Mouse (Mus musculus) E14TG2a.4 (cell line): ENCODE results near the gene C1qtnf7.

Source experiments
- H3K27me3 ChIP-seq: 2 replicates; pipeline ENCODE4 v1.6.1; 2014; ENCODE audit warnings: low read length, control low read depth; ENCODE audit not compliant: insufficient read depth
- H3K36me3 ChIP-seq: 2 replicates; pipeline ENCODE4 v1.6.1; 2014; ENCODE audit warnings: low read length, control low read depth; ENCODE audit not compliant: insufficient read depth
- H3K4me1 ChIP-seq: replicated peaks from 2 replicates; pipeline ENCODE4 v1.6.1; 2014; ENCODE audit warnings: low read depth, low read length, control low read depth
- H3K4me3 ChIP-seq: replicated peaks from 2 replicates; pipeline ENCODE4 v1.5.1; 2014; ENCODE audit warnings: mild to moderate bottlenecking, low read length
- H3K9me3 ChIP-seq: 2 replicates; pipeline ENCODE4 v1.6.1; 2014; ENCODE audit warnings: low read length, control low read depth
- CTCF ChIP-seq: conservative IDR thresholded peaks from 2 replicates; pipeline ENCODE4 v1.5.1; 2014; ENCODE audit warnings: low read length
- NANOG ChIP-seq: IDR thresholded peaks from 2 replicates; pipeline ENCODE4 v1.6.1; 2014; ENCODE audit warnings: borderline replicate concordance, low read length, mixed read lengths
- POU5F1 ChIP-seq: IDR thresholded peaks from 2 replicates; pipeline ENCODE4 v1.6.1; 2014; ENCODE audit warnings: low read length, borderline replicate concordance

The C1qtnf7 gene

GRCm38 (mm10) chr5:43603559-43603958, 88.2 kb downstream of the C1qtnf7 start:
- Histone ChIP-seq H3K9me3 (no peaks in the 10 kb centered on the region), H3K4me3 (no peak overlapping the region), H3K4me1 (no peaks in the 10 kb centered on the region), H3K36me3 (no peaks in the 10 kb centered on the region), H3K27me3 (no peaks in the 10 kb centered on the region)
- TF ChIP-seq POU5F1 = no peak
- TF ChIP-seq NANOG = no peak
- no peak for TF ChIP-seq CTCF

GRCm38 (mm10) chr5:43608073-43608472, 92.7 kb downstream of the C1qtnf7 start:
- no peaks in the 10 kb centered on the region for H3K36me3 ChIP-seq

DNA sequence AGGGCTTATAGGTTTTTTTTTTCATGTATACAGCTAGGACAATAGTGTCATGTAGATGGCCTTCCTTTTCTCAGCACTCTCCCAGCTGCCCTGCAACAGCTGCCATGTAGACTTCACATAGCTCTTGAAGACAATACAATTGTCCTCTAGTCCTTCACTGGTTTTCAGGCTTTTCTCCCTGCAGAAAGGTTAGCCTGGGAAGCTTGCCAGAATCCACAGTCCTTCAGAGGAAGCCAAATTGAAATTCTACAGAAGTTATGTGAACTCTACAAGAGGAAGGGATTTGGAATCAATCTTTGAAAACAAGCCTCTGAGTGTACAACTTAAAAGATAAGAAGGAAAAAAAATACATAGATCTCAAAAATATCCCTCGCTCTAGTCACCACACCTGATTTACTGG, 94.4 kb downstream of the C1qtnf7 start:
- Histone ChIP-seq H3K4me3 (no peak overlapping the region), H3K9me3 (no peaks in the 10 kb centered on the region), H3K4me1 (no peaks in the 10 kb centered on the region), H3K36me3 (no peaks in the 10 kb centered on the region), H3K27me3 (no peaks in the 10 kb centered on the region)
- no peak for TF ChIP-seq POU5F1
- TF ChIP-seq CTCF = no peak
- no peak for TF ChIP-seq NANOG

More at GRCm38 (mm10) chr5:43608073-43608472, 92.7 kb downstream of the C1qtnf7 start:
- no peak for TF ChIP-seq CTCF
- TF ChIP-seq POU5F1 = no peak
- TF ChIP-seq NANOG = no peak
- Histone ChIP-seq H3K9me3 (no peaks in the 10 kb centered on the region), H3K4me3 (no peak overlapping the region), H3K27me3 (no peaks in the 10 kb centered on the region), H3K4me1 (no peaks in the 10 kb centered on the region)

GRCm38 (mm10) chr5:43621575-43622299, 106.4 kb downstream of the C1qtnf7 start:
- H3K9me3 ChIP-seq = no peaks in the 10 kb centered on the region
- H3K27me3 ChIP-seq = no peaks in the 10 kb centered on the region
- no peaks in the 10 kb centered on the region for H3K36me3 ChIP-seq
- no peak overlapping the region for H3K4me3 ChIP-seq
- H3K4me1 ChIP-seq = no peaks in the 10 kb centered on the region
- TF ChIP-seq POU5F1 (no peak), CTCF (no peak), NANOG (no peak)

DNA sequence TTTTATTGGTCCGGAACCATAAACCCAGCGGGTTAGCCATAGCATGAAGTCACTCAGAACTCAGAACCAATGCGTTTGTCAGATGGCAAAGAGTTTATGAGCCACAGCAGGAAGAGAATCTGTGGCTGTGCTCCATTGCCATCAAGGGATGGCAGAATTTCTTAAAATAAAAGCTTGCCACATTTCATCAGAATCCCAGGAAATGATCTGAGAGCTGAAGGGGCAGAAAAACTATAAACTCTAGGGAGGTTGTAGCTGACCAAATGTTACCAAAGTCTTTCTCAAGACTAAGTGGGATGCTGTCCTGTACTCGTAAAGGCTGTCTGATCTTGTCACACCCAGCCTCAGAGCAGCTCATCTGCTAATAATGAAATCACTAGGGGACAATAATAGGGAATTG, 110.1 kb downstream of the C1qtnf7 start:
- no peaks in the 10 kb centered on the region for H3K4me1 ChIP-seq
- TF ChIP-seq CTCF (no peak), POU5F1 (no peak), NANOG (no peak)
- no peaks in the 10 kb centered on the region for H3K36me3 ChIP-seq
- no peak overlapping the region for H3K4me3 ChIP-seq
- H3K27me3 ChIP-seq = no peaks in the 10 kb centered on the region
- H3K9me3 ChIP-seq = no peaks in the 10 kb centered on the region

- TF ChIP-seq CTCF = no peak
- TF ChIP-seq NANOG = no peak
- no peak for TF ChIP-seq POU5F1
- no peak overlapping the region for H3K4me3 ChIP-seq
- no peaks in the 10 kb centered on the region for H3K4me1 ChIP-seq
- H3K36me3 ChIP-seq = no peaks in the 10 kb centered on the region
- no peaks in the 10 kb centered on the region for H3K27me3 ChIP-seq
- peaks cover 22% of the 10 kb centered on the region for H3K9me3 ChIP-seq
These were observed 118.8 kb downstream of the C1qtnf7 start for GRCm38 (mm10) chr5:43634071-43634601.

DNA sequence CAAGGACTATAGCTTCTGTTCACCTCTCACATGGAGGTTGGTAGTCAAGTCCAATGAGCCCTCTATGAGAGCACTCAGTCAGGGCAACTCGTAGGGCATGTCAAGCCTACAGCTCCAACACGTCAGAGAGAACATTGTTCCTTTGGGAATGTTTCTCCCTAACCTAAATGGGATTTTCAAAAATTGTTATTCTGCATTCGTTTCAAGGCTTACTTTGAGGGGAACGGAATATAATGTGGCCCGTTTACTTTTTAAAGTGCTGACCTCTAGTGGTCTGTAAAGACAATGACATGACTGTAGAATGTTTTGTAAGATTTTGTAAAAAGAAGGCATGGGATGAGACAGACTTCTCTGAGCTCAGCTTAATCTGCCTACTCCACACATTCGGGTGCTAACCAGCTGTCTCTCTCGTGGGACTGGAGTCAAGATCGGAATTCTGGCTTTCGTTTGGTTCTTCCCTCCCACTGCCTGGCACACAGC, 119.3 kb downstream of the C1qtnf7 start:
- Histone ChIP-seq H3K4me3 (no peak overlapping the region), H3K9me3 (peaks cover 22% of the 10 kb centered on the region), H3K36me3 (no peaks in the 10 kb centered on the region), H3K27me3 (no peaks in the 10 kb centered on the region), H3K4me1 (no peaks in the 10 kb centered on the region)
- no peak for TF ChIP-seq NANOG
- TF ChIP-seq CTCF = peak; percentile 46

DNA sequence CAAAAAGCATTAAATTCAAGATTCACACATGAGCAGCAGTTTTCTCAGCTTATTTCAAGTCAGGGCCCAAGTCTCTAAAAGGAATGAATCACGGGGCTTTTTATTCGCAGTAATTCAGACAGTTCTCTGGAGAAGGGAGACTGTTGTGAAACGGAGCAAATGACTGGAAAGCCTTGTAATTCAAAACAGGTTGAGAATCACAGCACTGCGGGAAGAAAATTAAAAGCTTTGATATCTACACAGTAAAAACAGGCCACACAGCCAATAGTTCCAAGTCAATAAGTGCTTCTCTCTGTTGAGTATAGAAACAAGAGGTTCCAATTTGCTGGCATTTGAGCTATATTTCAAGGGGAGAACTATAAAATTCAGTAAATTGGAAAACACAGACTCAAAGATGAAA, 129.7 kb downstream of the C1qtnf7 start:
- Histone ChIP-seq H3K36me3 (no peaks in the 10 kb centered on the region), H3K4me1 (no peaks in the 10 kb centered on the region), H3K4me3 (no peak overlapping the region), H3K9me3 (peaks cover 6% of the 10 kb centered on the region; the same call in 1 of the 2 replicates), H3K27me3 (no peaks in the 10 kb centered on the region)
- TF ChIP-seq NANOG = no peak
- no peak for TF ChIP-seq POU5F1

GRCm38 (mm10) chr5:43647098-43647774, 131.9 kb downstream of the C1qtnf7 start:
- H3K4me3 ChIP-seq = no peak overlapping the region
- TF ChIP-seq CTCF (no peak), NANOG (no peak), POU5F1 (no peak)
- peaks cover 10% of the 10 kb centered on the region; the same call in 1 of the 2 replicates for H3K9me3 ChIP-seq
- H3K27me3 ChIP-seq = no peaks in the 10 kb centered on the region
- H3K4me1 ChIP-seq = no peaks in the 10 kb centered on the region
- H3K36me3 ChIP-seq = no peaks in the 10 kb centered on the region
